Mouse (Mus musculus) heart, adult 2 months (tissue): Measurements from ENCODE around the gene Opalin. TPM values are rescaled to one million over a fixed set of nuclear protein-coding genes. Genes with fewer than 3 reads are reported as not detected.
A peak's percentile ranks its signal among the peaks of the same experiment; 100 is the strongest.

Experiments used
- DNase-seq, 2 experiments: peaks; one replicate each; pipeline ENCODE4 v3.0.0; 2021
- H3K27ac ChIP-seq: fragments of 200-600 bp; 2 replicates; pipeline ENCODE4 v1.8.1; 2022
- H3K27me3 ChIP-seq: fragments of 200-500 bp; 2 replicates; pipeline ENCODE4 v1.6.1; 2012; ENCODE audit warnings: mild to moderate bottlenecking, low read length, inconsistent platforms, mixed read lengths; ENCODE audit not compliant: control insufficient read depth, insufficient read depth
- H3K36me3 ChIP-seq: fragments of 200-500 bp; 2 replicates; pipeline ENCODE4 v1.6.1; 2012; ENCODE audit warnings: low read length, inconsistent platforms; ENCODE audit not compliant: control insufficient read depth, insufficient read depth
- H3K4me1 ChIP-seq: fragments of 200-500 bp; 2 replicates; pipeline ENCODE4 v1.6.1; 2011; ENCODE audit warnings: low read length; ENCODE audit not compliant: control insufficient read depth, insufficient read depth
- H3K4me3 ChIP-seq: fragments of 200-600 bp; 2 replicates; pipeline ENCODE4 v1.8.1; 2022
- H3K79me2 ChIP-seq: fragments of 200-500 bp; replicated peaks from 2 replicates; pipeline ENCODE4 v1.6.1; 2012; ENCODE audit warnings: mild to moderate bottlenecking, inconsistent platforms, low read length, moderate library complexity, mixed read lengths; ENCODE audit not compliant: control insufficient read depth, insufficient read depth
- H3K9ac ChIP-seq: fragments of 200-500 bp; 2 replicates; pipeline ENCODE4 v1.6.1; 2012; ENCODE audit warnings: low read depth, mild to moderate bottlenecking, control low read depth, inconsistent platforms, low read length, mixed read lengths
- CTCF ChIP-seq: fragments of 200-600 bp; IDR thresholded peaks from 2 replicates; pipeline ENCODE4 v1.8.1; 2022; ENCODE audit warnings: antibody characterized with exemption, mild to moderate bottlenecking, moderate library complexity
- EP300 ChIP-seq: fragments of 200-500 bp; IDR thresholded peaks from 2 replicates; pipeline ENCODE4 v1.6.1; 2011; ENCODE audit warnings: low read depth, low read length, control low read depth; ENCODE audit not compliant: insufficient read depth
- POLR2A ChIP-seq: fragments of 200-500 bp; IDR thresholded peaks from 2 replicates; pipeline ENCODE4 v1.6.1; 2011; ENCODE audit warnings: mild to moderate bottlenecking, low read depth, low read length, control low read depth; ENCODE audit not compliant: insufficient read depth
- WGBS: fragments of 180-500 bp; shearing (Covaris S2); methylation state at CpG from one replicate; pipeline ENCODE4 v1.1.7; 2018; 5-methylcytosine and 5-hydroxymethylcytosine counted together
- intact Hi-C: fragments of 180-260 bp; cut with DNase I; formaldehyde crosslinking; loops from one replicate; pipeline ENCODE4 v1.15.1; 2025
- polyA plus RNA-seq: library from polyadenylated mRNA; depleted of rRNA; stranded (reverse); fragments of >200 nt; gene quantifications from 2 replicates; pipeline ENCODE4 v1.2.3, GENCODE M21; 2012
- total RNA-seq, 2 experiments: library from RNA; stranded (reverse); gene quantifications; 2 replicates each; pipeline ENCODE4 v1.2.3; 2021

Gene Opalin
- total and polyA plus RNA-seq, 3 experiments, result not detected

DNA sequence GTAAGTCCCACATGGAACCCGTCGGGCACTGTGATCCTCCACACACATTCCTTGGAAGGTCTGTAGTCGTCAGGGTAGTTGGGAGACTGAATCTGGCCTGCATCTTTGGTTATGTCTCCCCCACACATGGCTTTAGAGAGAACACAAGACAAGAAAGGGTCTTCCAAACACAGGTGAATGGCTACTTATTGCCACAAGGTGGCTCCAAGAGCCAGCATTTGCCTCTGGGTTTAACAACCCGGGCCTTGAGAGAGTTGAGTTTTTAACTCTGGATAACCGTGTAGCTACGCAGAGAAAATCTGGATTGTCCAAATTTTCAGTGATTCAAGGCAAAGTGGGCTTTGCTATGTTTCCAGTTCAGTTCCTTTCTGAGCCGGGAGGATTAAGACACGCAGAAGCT, 28.0 kb upstream of the Opalin start:
- no peaks in the 10 kb centered on the region for H3K27me3 ChIP-seq
- no peak overlapping the region for H3K9ac ChIP-seq
- peak in 1 of 2 experiments; percentile 24 for DNase-seq
- H3K36me3 ChIP-seq, result no peaks in the 10 kb centered on the region
- no peak overlapping the region for H3K27ac ChIP-seq
- H3K4me3 ChIP-seq, result no peak overlapping the region
- no peaks in the 10 kb centered on the region for H3K79me2 ChIP-seq
- intact Hi-C loops, result loop anchor here (2.0 to 5.0 kb wide), 2 partner anchors 102 to 140 kb away; partner anchors contain the start of gene Tll2
- no peaks in the 10 kb centered on the region; the same call in 1 of the 2 replicates for H3K4me1 ChIP-seq
- WGBS, result 42% methylated on average over 8 of the region's 8 CpGs
- TF ChIP-seq CTCF, result peak; percentile 86
- TF ChIP-seq POLR2A, result no peak
- TF ChIP-seq EP300, result no peak

DNA sequence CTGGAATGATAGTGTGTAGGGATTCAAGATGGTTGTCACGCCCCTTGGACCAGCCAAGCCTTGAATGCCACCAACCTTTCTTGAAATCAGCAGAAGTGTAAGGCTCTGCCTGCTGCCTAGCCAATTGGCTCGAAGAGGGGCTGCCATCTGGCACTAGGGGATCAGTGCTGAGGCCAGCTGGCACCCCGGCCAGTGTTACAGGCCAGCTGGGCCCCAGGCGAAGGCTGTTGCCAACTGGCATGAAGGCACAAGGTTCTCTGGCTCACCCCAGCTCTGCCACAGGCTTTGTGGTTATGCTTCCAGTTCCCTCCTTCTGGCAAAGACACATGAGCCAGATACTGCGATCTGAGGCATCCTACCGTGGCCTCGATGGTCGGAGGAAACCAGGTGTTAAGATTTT, 24.5 kb upstream of the Opalin start:
- Histone ChIP-seq H3K79me2 (no peaks in the 10 kb centered on the region), H3K4me3 (no peak overlapping the region), H3K4me1 (no peaks in the 10 kb centered on the region; the same call in 1 of the 2 replicates), H3K27ac (no peak overlapping the region), H3K27me3 (no peaks in the 10 kb centered on the region), H3K36me3 (no peaks in the 10 kb centered on the region), H3K9ac (no peak overlapping the region)
- TF ChIP-seq EP300 (0 out of 2 replicates have a peak, but pooled peaks have one; percentile 28), POLR2A (no peak)
- intact Hi-C loops, result no loop called here
- 59% methylated on average over 8 of the region's 8 CpGs for WGBS
- DNase-seq, result peak; percentile 80 to 88

DNA sequence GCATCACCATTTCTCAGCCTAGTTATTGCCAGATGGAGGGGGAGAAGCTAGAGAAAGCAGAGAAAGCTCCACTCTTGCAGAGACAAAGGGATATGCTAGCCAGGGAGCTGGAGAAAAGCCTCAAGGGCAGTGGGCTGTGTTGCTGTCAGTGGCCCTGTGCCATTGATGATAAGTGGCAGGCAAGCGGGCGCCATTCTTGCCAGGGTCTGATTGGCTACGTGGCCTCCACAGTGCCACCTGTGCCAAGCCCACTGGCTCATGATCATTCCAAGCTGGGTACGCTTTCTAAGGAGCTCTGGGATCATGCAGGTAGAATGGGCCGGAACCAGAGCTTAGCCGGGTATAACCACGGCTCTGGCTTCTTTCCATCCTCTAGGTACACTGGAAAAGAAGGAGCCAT, 23.9 kb upstream of the Opalin start:
- Histone ChIP-seq H3K79me2 (no peaks in the 10 kb centered on the region), H3K27ac (no peak overlapping the region), H3K27me3 (no peaks in the 10 kb centered on the region), H3K4me1 (no peaks in the 10 kb centered on the region; the same call in 1 of the 2 replicates), H3K9ac (no peak overlapping the region), H3K4me3 (no peak overlapping the region), H3K36me3 (no peaks in the 10 kb centered on the region)
- TF ChIP-seq POLR2A (no peak), EP300 (no peak), CTCF (no peak)
- intact Hi-C loops, result no loop called here
- 61% methylated on average over 7 of the region's 7 CpGs for WGBS
- peak in 1 of 2 experiments; percentile 47 for DNase-seq

- intact Hi-C loops, result no loop called here
Observed at GRCm38 (mm10) chr19:41097038-41097437, 20.1 kb upstream of the Opalin start.

GRCm38 (mm10) chr19:41091901-41092300, 15.0 kb upstream of the Opalin start:
- H3K27ac ChIP-seq, result no peak overlapping the region
- TF ChIP-seq POLR2A (no peak), CTCF (no peak), EP300 (no peak)
- DNase-seq, result no peak
- H3K9ac ChIP-seq, result no peak overlapping the region
- no peaks in the 10 kb centered on the region for H3K4me1 ChIP-seq
- H3K36me3 ChIP-seq, result no peaks in the 10 kb centered on the region
- WGBS, result 32% methylated on average over 2 of the region's 2 CpGs
- H3K4me3 ChIP-seq, result no peak overlapping the region
- H3K27me3 ChIP-seq, result no peaks in the 10 kb centered on the region
- intact Hi-C loops, result no loop called here
- no peaks in the 10 kb centered on the region for H3K79me2 ChIP-seq

More at GRCm38 (mm10) chr19:41097038-41097437, 20.1 kb upstream of the Opalin start:
- no peaks in the 10 kb centered on the region for H3K79me2 ChIP-seq
- no peaks in the 10 kb centered on the region; the same call in 1 of the 2 replicates for H3K4me1 ChIP-seq
- no peaks in the 10 kb centered on the region for H3K27me3 ChIP-seq
- no peak overlapping the region for H3K9ac ChIP-seq
- H3K4me3 ChIP-seq, result no peak overlapping the region
- H3K27ac ChIP-seq, result no peak overlapping the region
- no peak for TF ChIP-seq EP300
- TF ChIP-seq CTCF, result no peak
- WGBS, result 46% methylated on average over 4 of the region's 4 CpGs
- DNase-seq, result no peak
- H3K36me3 ChIP-seq, result no peaks in the 10 kb centered on the region

- intact Hi-C loops, result loop anchor here (5.0 kb wide), 2 partner anchors 117 to 672 kb away; partner anchors contain the start of gene Tll2
- Histone ChIP-seq H3K27ac (no peak overlapping the region), H3K27me3 (no peaks in the 10 kb centered on the region), H3K36me3 (no peaks in the 10 kb centered on the region), H3K4me3 (no peak overlapping the region), H3K79me2 (no peaks in the 10 kb centered on the region), H3K4me1 (no peaks in the 10 kb centered on the region), H3K9ac (no peak overlapping the region)
- DNase-seq, result peak; percentile 24 to 49
- no peak for TF ChIP-seq POLR2A
- peak; percentile 87 for TF ChIP-seq CTCF
- WGBS, result 7% methylated on average over 5 of the region's 5 CpGs
Observed at GRCm38 (mm10) chr19:41089833-41090232, 12.9 kb upstream of the Opalin start.
